Mouse (Mus musculus): Measurements from ENCODE around the gene Pakap.

DNA sequence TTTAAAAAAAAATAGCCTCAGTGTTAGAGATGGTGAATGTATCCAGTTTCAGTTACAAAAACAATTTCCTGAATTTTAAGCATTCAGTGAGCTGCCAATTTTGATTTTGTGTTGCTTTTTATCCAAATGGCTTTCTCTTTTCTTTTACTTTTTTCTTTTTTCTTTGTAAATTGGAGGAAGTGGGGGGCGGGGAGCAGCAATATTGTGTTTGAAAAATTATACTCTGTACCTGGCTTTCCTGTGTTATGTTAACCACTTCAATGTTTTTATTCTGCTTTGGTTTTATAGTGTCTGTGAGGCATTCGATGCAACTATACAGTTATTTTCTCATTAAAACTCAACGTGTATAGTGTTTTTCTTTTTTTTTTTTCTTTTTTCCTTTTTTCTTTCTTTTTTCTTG, 328.7 kb downstream of the Pakap start:
- TF ChIP-seq POLR2A (IDR thresholded peaks at IDR 0.05; ENCODE audit: control insufficient read depth, extremely low read depth, insufficient read depth, low read length, poor library complexity) (no peak), CTCF (IDR thresholded peaks at IDR 0.05; ENCODE audit: borderline replicate concordance, control insufficient read depth, extremely low read depth, insufficient read depth, low read length, poor library complexity) (no peak)

Measured in thymus, adult 2 months (tissue).